Mouse (Mus musculus) testis, adult 2 months (tissue): Measurements from ENCODE around the gene Hs6st1.

Experiments used
- CTCF ChIP-seq: fragments of 200-500 bp; IDR thresholded peaks from 2 replicates; pipeline ENCODE4 v1.5.1; 2012; ENCODE audit warnings: low read depth, mild to moderate bottlenecking, inconsistent platforms, low read length, moderate library complexity; ENCODE audit not compliant: control insufficient read depth, insufficient read depth, insufficient replicate concordance
- POLR2A ChIP-seq: fragments of 200-500 bp; IDR thresholded peaks from 2 replicates; pipeline ENCODE4 v1.6.1; 2012; ENCODE audit warnings: low read depth, mild to moderate bottlenecking, inconsistent platforms, low read length, moderate library complexity; ENCODE audit not compliant: control insufficient read depth

GRCm38 (mm10) chr1:36053566-36053965 is 14.6 kb upstream of the Hs6st1 start:
- no peak for TF ChIP-seq CTCF
- no peak for TF ChIP-seq POLR2A
